Mouse (Mus musculus) gastrocnemius, postnatal 14 days (tissue): ENCODE data around the gene Frzb. TPM values are rescaled to one million over a fixed set of nuclear protein-coding genes. Genes with fewer than 3 reads are reported as not detected.
"Not testable (repeated sequence)": the region's sequence is repeated elsewhere in the genome, so short reads cannot be mapped to it uniquely, and the experiment has no call there.

ENCODE experiments used
- DNase-seq: peaks from one replicate; pipeline ENCODE4 v3.0.0; 2021; ENCODE audit warnings: mixed read lengths
- intact Hi-C: fragments of 180-260 bp; cut with DNase I; formaldehyde crosslinking; loops from one replicate; pipeline ENCODE4 v1.15.1; 2025; ENCODE audit warnings: low total_unique reads
- long read RNA-seq, 2 experiments: library from polyadenylated mRNA; stranded (forward); transcript quantifications; one replicate each; pipeline ENCODE4 v2.0.0; 2021
- total RNA-seq, 2 experiments: library from RNA; stranded (reverse); gene quantifications; 2 replicates each; pipeline ENCODE4 v1.2.3; 2021

Gene Frzb
- total RNA-seq = 10 to 100 TPM; 25.7 to 33.3 TPM
- long read RNA-seq, experiment 1, transcript Frzb-201 (6 exons, 3,149 nt) = major isoform, 18 of 22 reads
- long read RNA-seq, experiment 1, partial matches to known transcripts = 1 of 22 reads
- long read RNA-seq, experiment 1, other reads (novel, unspliced or antisense) = 3 of 22 reads
- long read RNA-seq, experiment 2, transcript Frzb-201 (6 exons, 3,149 nt) = major isoform, 35 of 37 reads
- long read RNA-seq, experiment 2, partial matches to known transcripts = 0 of 37 reads
- long read RNA-seq, experiment 2, other reads (novel, unspliced or antisense) = 2 of 37 reads

GRCm38 (mm10) chr2:80447291-80447791 lies at the start of gene Frzb:
Frzb (minus strand) TSS chr2:80447625.
- DNase-seq = peak; percentile 47
- intact Hi-C loops = no loop called here

- intact Hi-C loops = not testable (repeated sequence)
These were observed 47.9 kb upstream of the Frzb start for GRCm38 (mm10) chr2:80495304-80495703.

DNA sequence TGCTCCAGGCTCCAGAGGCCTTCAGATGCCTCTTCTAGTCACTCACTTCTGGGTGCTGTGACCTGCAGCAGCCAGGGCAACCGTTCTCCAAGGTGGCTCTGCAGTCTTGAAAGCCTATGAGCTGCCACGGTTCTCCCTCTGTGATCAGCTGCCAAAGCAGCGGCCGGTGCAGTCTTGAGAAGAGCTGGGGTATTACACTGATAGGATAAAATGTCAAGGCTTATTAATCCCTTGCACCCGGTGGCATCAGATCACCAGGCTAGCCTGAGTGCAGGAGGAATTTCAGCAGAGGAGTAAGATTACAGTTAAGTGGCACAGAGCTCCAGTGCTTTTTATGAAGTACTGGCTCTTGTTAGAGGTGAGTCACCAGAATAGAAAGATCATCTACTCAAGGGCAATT lies 39.4 kb upstream of the Frzb start:
- intact Hi-C loops = no loop called here
- peak; percentile 52 for DNase-seq

More at GRCm38 (mm10) chr2:80495304-80495703, 47.9 kb upstream of the Frzb start:
- DNase-seq = not testable (repeated sequence)

DNA sequence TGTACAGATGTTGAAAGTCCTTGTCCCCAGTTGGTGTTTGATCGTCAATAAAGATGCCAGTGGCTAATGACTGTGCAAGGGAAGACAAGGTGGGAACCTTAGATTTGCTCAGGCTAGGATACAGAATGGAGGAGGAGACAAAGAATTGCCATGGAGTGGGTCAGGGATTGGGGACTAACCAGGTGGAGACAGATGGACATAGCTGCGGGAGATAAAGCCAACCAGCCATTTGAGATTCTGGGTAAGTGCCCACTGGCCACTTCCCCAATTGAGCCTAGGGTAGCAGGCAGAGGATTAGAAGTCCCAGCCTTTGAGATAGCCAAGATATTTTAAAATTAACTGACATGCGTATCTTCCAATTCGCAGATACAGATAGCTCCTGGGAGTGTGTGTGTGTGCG lies 37.5 kb upstream of the Frzb start:
- intact Hi-C loops = no loop called here

DNA sequence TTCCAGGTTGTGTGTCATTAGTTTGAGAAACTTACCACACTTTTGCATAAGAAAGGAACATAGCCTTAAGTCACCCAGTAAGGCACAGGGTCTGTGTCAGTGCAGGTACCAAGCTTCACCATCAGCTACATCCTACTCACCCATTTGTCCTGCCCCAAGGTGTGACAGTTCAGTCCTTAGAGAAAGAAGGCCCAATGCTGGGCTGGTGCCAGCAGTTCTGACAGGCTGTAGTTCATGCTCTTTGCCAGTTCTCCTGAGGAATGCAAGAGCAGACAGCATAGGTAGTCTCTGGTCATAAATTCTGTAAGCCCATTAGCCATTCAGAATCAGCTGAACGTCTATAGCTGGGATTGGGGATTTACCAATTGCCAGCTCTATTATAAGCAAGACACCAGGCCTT lies 28.4 kb upstream of the Frzb start:
- DNase-seq = no peak
- intact Hi-C loops = no loop called here

More for the DNA sequence above, 37.5 kb upstream of the Frzb start:
- DNase-seq = no peak

DNA sequence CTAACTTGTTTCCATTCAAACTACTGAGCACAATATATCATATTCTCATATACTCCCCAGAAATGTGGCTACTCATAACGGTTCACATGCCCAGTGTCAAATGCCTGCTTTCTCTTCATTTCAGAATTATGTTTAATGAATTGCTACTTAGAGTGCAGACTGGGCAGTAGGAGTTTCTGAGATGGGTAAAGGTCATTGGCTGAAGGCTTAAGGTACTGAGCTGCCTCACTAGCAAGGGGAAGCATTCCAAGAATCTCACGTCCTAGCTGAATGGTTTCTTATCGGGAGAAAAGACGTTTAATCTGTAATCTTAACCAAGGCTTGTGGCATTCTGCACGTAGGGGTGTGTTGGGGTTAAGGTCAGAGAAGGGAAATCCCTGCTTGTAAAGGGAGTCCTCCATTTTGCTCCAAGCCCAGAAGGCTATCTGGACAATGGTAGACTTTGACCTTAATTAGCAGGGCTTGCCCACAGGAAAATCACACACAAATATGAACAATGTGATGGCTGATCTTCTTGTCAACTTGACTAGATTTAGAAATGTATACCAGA lies 26.9 kb upstream of the Frzb start:
- DNase-seq = no peak
- intact Hi-C loops = no loop called here

DNA sequence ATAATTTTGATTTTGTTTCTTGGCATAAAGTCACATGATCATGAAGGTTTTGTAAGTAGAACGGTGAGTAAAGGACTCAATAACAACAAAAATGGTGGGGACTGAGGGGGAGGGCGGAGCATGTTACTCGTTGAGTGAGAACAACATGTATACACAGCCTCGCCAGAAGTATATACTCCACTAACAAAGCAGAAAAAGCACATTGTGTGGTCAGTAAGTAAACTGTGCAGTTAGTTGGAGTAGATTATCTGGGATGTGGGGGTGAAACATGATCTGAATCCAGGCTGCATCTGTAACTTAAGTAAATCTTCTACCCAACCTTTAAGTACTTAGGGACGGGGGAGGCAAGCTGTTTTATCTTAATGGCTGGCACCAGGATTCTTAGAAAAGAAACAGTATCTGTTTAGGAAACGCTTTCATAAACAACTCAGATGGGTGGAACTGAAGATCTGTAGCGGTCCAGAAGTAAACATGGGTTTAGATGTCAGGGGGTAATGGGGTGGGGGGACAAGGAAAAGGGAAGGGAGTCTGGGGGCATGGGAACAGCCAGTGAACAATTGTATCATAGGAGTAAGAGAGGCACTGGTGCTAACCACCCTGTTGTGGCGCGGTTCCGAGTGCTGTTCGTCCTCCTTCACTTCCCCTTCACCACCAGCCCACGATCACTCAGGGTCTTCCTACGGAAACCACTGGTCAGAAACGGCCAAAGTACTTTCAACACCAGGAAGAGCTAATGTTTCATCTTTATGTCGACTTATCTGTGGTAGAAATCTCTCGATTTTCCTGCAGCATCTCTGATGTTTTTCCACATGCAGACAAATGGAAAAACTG lies 18.8 kb upstream of the Frzb start:
- intact Hi-C loops = no loop called here
- no peak for DNase-seq

- intact Hi-C loops = no loop called here
- no peak for DNase-seq
These were observed 14.4 kb upstream of the Frzb start for GRCm38 (mm10) chr2:80461827-80462226.

DNA sequence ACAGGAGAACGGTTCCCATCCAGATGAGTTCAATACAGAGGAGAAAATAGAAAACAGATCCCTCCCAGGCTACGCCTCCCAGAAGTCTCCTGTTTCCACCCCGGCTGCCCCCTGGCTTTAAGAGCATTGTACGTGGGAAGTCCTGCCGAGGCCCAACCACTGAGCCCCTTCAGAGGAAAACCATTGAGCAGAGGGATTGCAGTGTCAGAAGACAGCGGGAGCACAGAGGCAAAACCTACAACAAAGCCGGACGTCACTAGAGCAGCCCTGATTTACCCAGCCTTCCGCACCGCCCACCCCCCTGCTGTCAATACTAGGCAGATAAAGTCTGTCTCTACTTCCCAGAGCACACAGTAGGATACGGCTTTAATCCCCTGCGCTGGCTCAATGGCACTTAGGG lies 806 bp upstream of the Frzb start:
- DNase-seq = peak; percentile 9
- intact Hi-C loops = no loop called here

DNA sequence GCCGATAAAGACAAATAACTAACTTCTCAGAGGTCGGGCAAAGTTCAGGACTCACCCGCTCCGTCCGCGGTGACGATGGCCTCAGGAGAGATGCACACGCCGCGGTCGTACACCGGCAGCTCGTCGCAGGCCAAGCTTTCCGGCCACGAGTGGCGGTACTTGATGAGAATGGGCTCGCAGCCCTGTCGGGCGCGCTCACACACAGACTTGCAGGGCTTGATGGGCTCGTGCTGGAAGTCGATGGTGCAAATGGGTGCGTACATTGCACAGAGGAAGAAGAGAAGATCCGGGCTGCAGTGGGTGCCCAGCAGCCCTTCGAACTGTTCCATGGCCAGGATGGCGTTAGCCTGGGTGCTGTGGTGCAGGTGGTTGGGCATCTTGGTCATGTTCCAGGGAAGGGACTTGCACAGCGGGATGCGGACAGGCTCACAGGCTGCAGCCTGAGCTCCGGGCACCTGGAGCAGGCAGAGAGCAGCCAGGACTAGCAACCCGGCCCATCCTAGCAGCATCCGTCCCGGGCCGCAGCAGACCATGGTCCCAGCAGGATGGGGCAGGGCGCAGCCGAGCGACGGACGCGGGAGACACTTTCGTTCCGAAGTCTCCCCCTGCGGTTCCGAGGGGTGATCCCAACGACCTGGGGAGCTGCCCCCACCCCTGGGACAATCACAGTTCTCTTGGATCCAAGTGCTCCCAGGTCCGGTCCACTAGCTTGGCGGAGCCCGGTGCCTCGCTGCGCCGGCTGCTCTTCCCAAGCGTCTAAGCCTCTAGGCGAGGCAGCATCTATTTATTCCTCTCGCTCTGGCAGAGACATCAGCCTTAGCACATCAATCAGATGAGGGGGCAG lies 895 bp downstream of the Frzb start:
- peak; percentile 23 for DNase-seq

DNA sequence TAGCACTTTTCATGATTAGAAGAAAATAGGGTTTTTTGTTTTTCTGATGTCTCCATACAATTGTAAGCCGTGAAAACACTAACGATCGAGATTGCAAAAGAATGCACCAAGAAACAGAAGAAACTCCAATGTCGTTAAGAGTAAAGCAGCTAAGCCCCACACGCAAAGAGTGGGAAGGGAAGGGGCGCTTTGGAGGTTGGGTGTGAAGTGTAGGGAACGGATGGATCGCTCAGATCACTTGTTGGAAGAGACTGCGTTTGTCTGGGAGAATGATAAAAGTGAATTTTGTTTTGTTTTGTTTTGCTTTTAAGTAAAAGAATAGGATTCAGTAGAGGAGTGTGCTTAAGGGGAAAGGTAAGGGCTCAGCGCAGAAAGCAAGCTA lies 1.5 kb downstream of the Frzb start:
- DNase-seq = no peak
- intact Hi-C loops = no loop called here

More for the DNA sequence above, 895 bp downstream of the Frzb start:
- intact Hi-C loops = no loop called here

DNA sequence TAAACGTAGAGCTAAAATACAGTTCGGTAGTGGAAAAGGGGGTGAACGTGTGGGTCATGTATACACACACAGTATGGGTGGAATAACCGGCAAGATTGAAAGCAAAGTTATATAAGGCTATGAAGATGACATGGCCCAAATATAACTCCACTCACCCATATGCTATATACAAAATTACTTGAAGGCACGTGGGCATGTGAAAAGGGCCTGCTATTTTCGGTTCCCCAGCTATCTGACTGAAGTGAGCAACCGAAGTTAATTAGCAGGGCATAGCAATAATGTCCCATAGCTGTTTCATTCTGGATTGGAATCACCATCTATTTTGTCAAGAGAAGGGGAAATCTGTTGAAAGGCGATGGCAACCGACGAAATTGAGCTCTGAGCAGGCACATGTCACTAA lies 1.9 kb downstream of the Frzb start:
- intact Hi-C loops = no loop called here
- no peak for DNase-seq

DNA sequence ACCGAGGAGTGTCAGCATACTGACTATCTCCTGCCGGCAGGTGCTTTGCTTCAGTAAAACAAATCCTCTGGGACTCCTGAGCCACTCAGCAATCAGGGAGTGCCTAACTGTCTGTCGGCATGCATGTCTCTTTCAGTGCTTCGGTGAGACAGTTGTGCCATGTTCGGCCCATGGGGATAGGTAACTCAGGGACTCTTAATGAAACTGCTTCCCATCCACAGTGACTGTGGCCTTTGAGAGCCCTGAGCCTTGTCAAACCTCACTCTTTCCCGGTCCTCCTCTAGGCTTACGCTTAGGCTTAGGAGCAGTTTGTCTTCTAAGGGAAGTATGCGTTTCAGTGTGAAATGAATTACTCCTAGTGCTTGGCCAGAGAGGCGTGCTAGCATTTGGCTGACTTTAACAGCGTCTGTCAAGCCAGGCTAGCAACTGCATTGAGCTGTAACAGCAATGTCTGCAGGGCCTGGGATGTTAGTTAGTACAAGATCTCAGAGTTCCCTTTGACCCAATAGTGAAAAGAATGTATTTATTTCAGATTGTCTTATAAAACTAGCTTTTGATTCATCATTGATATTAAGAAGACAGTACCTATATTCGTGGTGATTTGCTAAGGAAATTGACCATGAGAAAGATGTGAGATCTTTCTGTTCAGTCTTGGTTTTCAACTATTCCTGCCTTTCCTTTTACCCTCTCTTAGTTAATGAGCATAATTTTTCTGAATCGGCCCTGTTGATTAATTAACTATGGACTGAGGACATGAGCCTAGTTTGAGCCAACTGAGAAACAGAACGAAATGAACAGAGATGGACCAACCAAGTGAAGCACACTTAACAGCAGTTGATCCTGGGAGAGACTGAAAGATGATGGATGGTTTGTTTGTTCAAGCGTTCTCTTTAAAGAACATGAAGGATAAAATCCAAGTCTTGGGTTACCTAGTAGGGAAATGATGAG lies 2.7 kb downstream of the Frzb start:
- intact Hi-C loops = no loop called here
- DNase-seq = no peak

- no peak for DNase-seq
- intact Hi-C loops = no loop called here
These were observed 3.5 kb downstream of the Frzb start for GRCm38 (mm10) chr2:80443962-80444361.

- no peak for DNase-seq
- intact Hi-C loops = no loop called here
These were observed 6.0 kb downstream of the Frzb start for GRCm38 (mm10) chr2:80441386-80441785.

DNA sequence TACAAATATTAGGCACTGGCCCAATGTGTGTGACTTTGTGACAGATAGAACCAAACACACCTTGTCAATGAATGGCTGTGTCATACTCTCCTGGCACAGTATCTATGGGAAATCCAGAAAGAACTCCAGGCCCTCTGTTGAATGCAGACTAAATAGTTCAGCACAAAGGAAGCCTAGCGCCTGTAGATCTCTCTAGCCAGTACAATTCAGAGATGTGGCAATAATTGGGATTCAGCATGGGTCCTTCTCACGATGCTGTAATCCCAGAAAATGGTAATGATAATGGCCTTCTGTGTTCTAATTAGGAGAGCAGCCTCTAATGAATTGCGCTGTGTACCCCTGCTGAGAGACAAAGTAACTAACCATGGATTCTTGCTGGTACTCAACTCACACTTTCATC lies 8.6 kb downstream of the Frzb start:
- DNase-seq = no peak
- intact Hi-C loops = no loop called here

DNA sequence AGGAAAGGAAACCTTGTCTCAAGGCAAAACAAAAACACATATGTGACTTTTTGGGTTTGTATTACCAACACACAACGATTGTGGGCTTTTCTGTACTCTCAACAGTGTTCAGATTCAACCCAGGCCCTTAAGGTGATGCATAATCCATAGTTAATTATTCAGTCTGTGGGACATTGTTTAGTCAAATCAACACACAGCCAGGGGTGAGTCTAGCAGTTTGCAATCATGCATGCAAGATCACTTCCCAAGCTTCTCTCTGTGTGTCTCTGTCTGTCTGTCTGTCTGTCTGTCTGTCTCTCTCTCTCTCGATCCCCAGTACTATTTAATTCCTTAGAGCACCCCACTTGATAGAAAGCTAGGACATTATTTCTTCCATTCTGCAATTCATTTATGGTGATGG lies 10.0 kb downstream of the Frzb start:
- DNase-seq = no peak
- intact Hi-C loops = no loop called here

DNA sequence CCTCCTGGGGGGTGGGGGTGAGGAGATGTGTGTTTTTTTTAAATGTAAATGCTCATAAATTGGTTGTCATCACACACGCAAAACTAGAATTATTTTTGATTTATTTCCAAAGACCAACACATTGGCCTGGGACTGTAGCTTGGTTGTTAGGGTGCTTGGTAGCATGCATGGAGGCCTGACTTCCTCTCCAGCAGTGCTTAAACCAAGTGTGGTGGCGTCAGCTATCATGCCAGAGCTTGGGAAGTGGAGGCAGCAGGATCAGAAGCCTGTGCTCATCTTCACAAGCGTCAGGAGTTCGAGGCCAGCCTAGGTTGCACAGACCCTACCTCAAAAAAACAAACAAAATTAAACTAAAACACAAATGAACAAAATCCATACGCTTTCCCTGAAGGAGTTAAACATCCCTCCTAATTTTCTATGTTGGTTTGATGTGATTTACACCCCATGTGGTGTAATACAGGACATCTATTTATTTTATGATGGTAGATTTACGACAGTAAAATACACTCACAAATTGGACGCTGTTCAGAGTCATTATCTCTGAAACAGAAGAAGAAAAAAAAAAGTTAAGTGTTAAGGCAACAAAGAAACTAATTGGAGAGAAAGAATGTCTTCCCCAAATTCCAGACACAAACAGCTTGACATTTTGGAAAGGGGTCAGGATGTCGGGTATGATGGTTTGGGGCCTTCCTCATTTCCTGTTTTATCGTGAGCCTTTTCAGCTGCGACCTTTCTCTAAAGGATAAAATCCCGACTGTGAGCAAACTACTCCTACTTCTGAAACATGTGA lies 12.4 kb downstream of the Frzb start:
- intact Hi-C loops = no loop called here
- no peak for DNase-seq
